17 mouse cellular contexts compared by ENCODE assay signal in genomic region chr3:99235116-99235803, GRCm38 (mm10). TPM values are rescaled to one million over a fixed set of nuclear protein-coding genes. Genes with fewer than 3 reads are reported as not detected.
DNase-seq lines count a peak whose midpoint lies in the region; ATAC-seq and TF ChIP-seq lines count a peak whose summit lies in the region.
"Had no signal": no experiment of that assay in that cellular context is flagged by ENCODE, and none has a peak within 500 bp of the region (broad histone marks: within the 10 kb centered on the region; RNA-seq: fewer than 3 reads in every experiment).

No protein-coding gene starts in this region.

- peak overlapping the region; percentile 32; the same call in 1 of the 2 replicates for H3K4me3 ChIP-seq in heart, postnatal 0 days (ENCODE audit: low read depth, low read length)
- H3K4me3 ChIP-seq in heart, embryonic 11.5 days (ENCODE audit: low read depth, low read length) = no peak overlapping the region
- peak overlapping the region; percentile 35 for H3K4me3 ChIP-seq in limb, embryonic 10.5 days
- H3K4me3 ChIP-seq: layer of hippocampus, adult 2 months; myocyte had no signal

- 7% methylated on average over 23 of the region's 23 CpGs for WGBS in heart, postnatal 0 days
- WGBS in heart, embryonic 11.5 days (ENCODE audit: insufficient replicate concordance) = 2% methylated on average over 23 of the region's 23 CpGs
- WGBS in limb, embryonic 10.5 days = 1% methylated on average over 23 of the region's 23 CpGs

- H3K27me3 ChIP-seq in heart, postnatal 0 days (ENCODE audit: control insufficient read depth, insufficient read depth, low read length) = peaks cover 65% of the 10 kb centered on the region
- H3K27me3 ChIP-seq in heart, embryonic 11.5 days (ENCODE audit: control insufficient read depth, insufficient read depth, low read length) = peaks cover 52% of the 10 kb centered on the region
- H3K27me3 ChIP-seq in limb, embryonic 10.5 days (ENCODE audit: low read depth, poor library complexity, severe bottlenecking) = peaks cover 57% of the 10 kb centered on the region

- no peak overlapping the region for H3K4me2 ChIP-seq in heart, postnatal 0 days (ENCODE audit: low read depth, low read length)
- H3K4me2 ChIP-seq in heart, embryonic 11.5 days = no peak overlapping the region
- H3K4me2 ChIP-seq: liver, embryonic 12.5 days had no signal

- H3K9me3 ChIP-seq in heart, postnatal 0 days (replicated peaks; ENCODE audit: control insufficient read depth, low read length) = no peaks in the 10 kb centered on the region
- no peaks in the 10 kb centered on the region for H3K9me3 ChIP-seq in heart, embryonic 11.5 days (replicated peaks; ENCODE audit: control insufficient read depth, low read length)
- H3K9me3 ChIP-seq in limb, embryonic 10.5 days (replicated peaks) = no peaks in the 10 kb centered on the region
- H3K9me3 ChIP-seq: kidney, embryonic 15.5 days; liver, embryonic 12.5 days had no signal

- H3K36me3 ChIP-seq in heart, postnatal 0 days (replicated peaks; ENCODE audit: control insufficient read depth, insufficient read depth, low read length) = no peaks in the 10 kb centered on the region
- no peaks in the 10 kb centered on the region for H3K36me3 ChIP-seq in heart, embryonic 11.5 days (ENCODE audit: control insufficient read depth, insufficient read depth, low read length)
- no peaks in the 10 kb centered on the region for H3K36me3 ChIP-seq in limb, embryonic 10.5 days
- H3K36me3 ChIP-seq: kidney, embryonic 15.5 days; liver, embryonic 12.5 days had no signal

- H3K27ac ChIP-seq in heart, postnatal 0 days (ENCODE audit: low read depth) = no peak overlapping the region
- H3K27ac ChIP-seq in heart, embryonic 11.5 days (ENCODE audit: low read depth, low read length) = no peak overlapping the region
- H3K27ac ChIP-seq in limb, embryonic 10.5 days = peak overlapping the region; percentile 71
- H3K27ac ChIP-seq: kidney, embryonic 15.5 days; layer of hippocampus, adult 2 months; liver, embryonic 12.5 days had no signal

- no peak overlapping the region for H3K9ac ChIP-seq in heart, postnatal 0 days (replicated peaks; ENCODE audit: low read depth, low read length)
- H3K9ac ChIP-seq in heart, embryonic 11.5 days (ENCODE audit: low read depth, low read length) = no peak overlapping the region
- H3K9ac ChIP-seq: kidney, embryonic 15.5 days; liver, embryonic 12.5 days had no signal

- intact Hi-C loops in gastrocnemius, postnatal 36 days (cut with DNase I) = loop anchor here (2.0 to 10.0 kb wide), 2 partner anchors 510 to 704 kb away; no protein-coding TSS in a partner anchor

- no peak for TF ChIP-seq CTCF in heart, postnatal 0 days (IDR thresholded peaks at IDR 0.05; ENCODE audit: low read depth)

- peaks cover 11% of the 10 kb centered on the region; the same call in 1 of the 2 replicates for H3K4me1 ChIP-seq in heart, postnatal 0 days (ENCODE audit: control insufficient read depth, insufficient read depth)
- H3K4me1 ChIP-seq in heart, embryonic 11.5 days (ENCODE audit: control insufficient read depth, insufficient read depth, low read length) = peaks cover 6% of the 10 kb centered on the region
- peaks cover 60% of the 10 kb centered on the region for H3K4me1 ChIP-seq in limb, embryonic 10.5 days
- H3K4me1 ChIP-seq: liver, embryonic 12.5 days had no signal

- ATAC-seq in heart, postnatal 0 days (ENCODE audit: insufficient read depth, low read depth) = no peak
- ATAC-seq in heart, embryonic 11.5 days (replicated peaks; ENCODE audit: insufficient number of reproducible peaks, low FRiP score, low TSS enrichment) = no peak
- no peak for ATAC-seq in megakaryocyte-erythroid progenitor cell, adult 5-6 weeks (replicated peaks; ENCODE audit: low FRiP score, low TSS enrichment, poor library complexity, severe bottlenecking)
- ATAC-seq: liver, embryonic 12.5 days had no signal

- no peak for TF ChIP-seq EP300 in heart, postnatal 0 days (IDR thresholded peaks at IDR 0.05; ENCODE audit: low read depth)

- no peak for DNase-seq in heart, postnatal 0 days (ENCODE audit: low spot score)
- DNase-seq in ES-CJ7 (ENCODE audit: low read depth, low spot score) (peak; percentile 38), ZHBTc4 (ENCODE audit: low read depth, low spot score) (peak; percentile 54)
- peak; percentile 57 for DNase-seq in limb, embryonic 10.5 days (ENCODE audit: low spot score)
- DNase-seq in layer of hippocampus, adult 11-12 months (ENCODE audit: low spot score) = no peak
- DNase-seq in gastrocnemius, postnatal 36 days = no peak
- DNase-seq: cerebellum, postnatal 36 days; right cerebral cortex, postnatal 25 days; thymus, postnatal 4 days had no signal

RNA-seq across cellular contexts. Expression of gene Tbx15, which starts 4.9 kb away (rescaled TPM):
- total RNA-seq in heart, postnatal 0 days (2014; rRNA removed; ENCODE audit: low replicate concordance) = 0.23 and 1.5 TPM in 2 replicates
- polyA plus RNA-seq in heart, postnatal 0 days (2015; fragmentation: Nextera tagmentation; extraction: Ambion mirVana) = 0.03 and 0.10 TPM in 2 replicates
- 0.21 and 0.40 TPM in 2 replicates for polyA plus RNA-seq in heart, embryonic 11.5 days (2014; fragmentation: Nextera tagmentation; extraction: Ambion mirVana)
- 25.8 and 41.2 TPM in 2 replicates for polyA plus RNA-seq in limb, embryonic 10.5 days (2016; fragmentation: Nextera tagmentation; extraction: Ambion mirVana)
- total RNA-seq in megakaryocyte-erythroid progenitor cell, adult 5-6 weeks (2014; fragmentation: Nextera tagmentation) = not detected in 2 replicates
- not detected in 2 replicates for total RNA-seq in megakaryocyte-erythroid progenitor cell, adult 5-6 weeks (2017)
- total RNA-seq in gastrocnemius, postnatal 36 days (2021) = 100 to 1,000 TPM; 117 to 119 TPM
- total RNA-seq: megakaryocyte, adult 5-6 weeks had no signal
- polyA plus RNA-seq: inflammation-experienced regulatory T-cells, adult 6 months; liver, embryonic 12.5 days had no signal

Comparison
In these comparisons a context has a peak if more than half of its experiments do, and no peak if none do; other contexts are left out.
1. DNase-seq: peak in ES-CJ7 (single experiment), ZHBTc4 (single experiment) and limb, embryonic 10.5 days (single experiment); none in heart, postnatal 0 days (single experiment), layer of hippocampus, adult 11-12 months (single experiment) and gastrocnemius, postnatal 36 days (0 of 2).
2. RNA of gene Tbx15, which starts 4.9 kb away (total RNA-seq): 117 to 119 TPM in gastrocnemius, postnatal 36 days; 0.23 to 1.5 TPM in heart, postnatal 0 days and not detected in megakaryocyte-erythroid progenitor cell, adult 5-6 weeks; every median in the first group is over 10 times any median in the second.